Comparison of ENCODE assay signal across 9 mouse cellular contexts in the genomic region with DNA sequence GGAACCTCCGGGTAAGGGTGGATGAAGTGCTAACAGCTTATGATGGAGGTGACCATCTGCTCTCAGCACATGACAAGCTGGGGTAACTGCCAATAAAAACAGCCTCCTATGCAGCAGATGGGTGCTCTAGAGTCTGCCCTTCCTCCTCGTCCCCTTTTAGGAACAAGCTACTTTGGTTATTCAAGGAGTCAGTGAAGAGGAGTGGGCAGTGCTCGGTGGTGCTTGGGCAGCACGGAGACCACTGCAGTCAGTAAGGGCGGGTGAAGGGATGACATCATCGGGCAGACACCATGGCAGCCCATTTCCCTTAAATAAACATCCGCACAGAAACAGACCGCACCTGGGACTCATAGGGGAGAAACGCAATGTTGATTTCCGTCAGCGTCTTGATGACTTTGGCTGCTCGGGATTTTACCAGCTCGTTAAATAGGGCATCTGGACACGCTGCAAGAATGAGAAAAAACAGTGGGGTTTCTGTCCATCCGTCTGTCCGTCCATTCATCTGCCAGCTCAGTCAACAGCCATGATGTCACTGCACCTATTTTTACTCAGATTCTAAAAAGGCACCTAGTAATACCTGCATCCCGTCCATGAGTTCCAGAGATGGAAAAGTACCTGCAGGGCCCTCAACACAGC. TPM values are rescaled to one million over a fixed set of nuclear protein-coding genes. Genes with fewer than 3 reads are reported as not detected.
DNase-seq lines count a peak whose midpoint lies in the region; ATAC-seq lines count a peak whose summit lies in the region.
"Had no signal": no experiment of that assay in that cellular context is flagged by ENCODE, and none has a peak within 500 bp of the region (broad histone marks: within the 10 kb centered on the region; RNA-seq: fewer than 3 reads in every experiment).

No protein-coding gene starts in this region.

- H3K4me2 ChIP-seq in forebrain, embryonic 11.5 days (ENCODE audit: low read depth, low read length, severe bottlenecking), result no peak overlapping the region
- H3K4me2 ChIP-seq in liver, embryonic 12.5 days, result no peak overlapping the region
- H3K4me2 ChIP-seq: heart, embryonic 15.5 days had no signal

- H3K9ac ChIP-seq in forebrain, embryonic 11.5 days (ENCODE audit: low read length), result no peak overlapping the region
- H3K9ac ChIP-seq in liver, embryonic 12.5 days, result no peak overlapping the region
- H3K9ac ChIP-seq: heart, embryonic 15.5 days had no signal

- H3K27me3 ChIP-seq in forebrain, embryonic 11.5 days (ENCODE audit: control insufficient read depth, insufficient read depth, low read length), result no peaks in the 10 kb centered on the region
- H3K27me3 ChIP-seq in liver, embryonic 12.5 days (replicated peaks), result no peaks in the 10 kb centered on the region
- H3K27me3 ChIP-seq: heart, embryonic 15.5 days had no signal

- no peak for ATAC-seq in forebrain, embryonic 11.5 days (replicated peaks; ENCODE audit: low FRiP score)
- no peak for ATAC-seq in liver, embryonic 12.5 days

- H3K9me3 ChIP-seq in forebrain, embryonic 11.5 days (ENCODE audit: control insufficient read depth, low read length), result no peaks in the 10 kb centered on the region
- H3K9me3 ChIP-seq in liver, embryonic 12.5 days (replicated peaks), result no peaks in the 10 kb centered on the region
- H3K9me3 ChIP-seq: heart, embryonic 15.5 days had no signal

- H3K4me1 ChIP-seq in forebrain, embryonic 11.5 days (replicated peaks; ENCODE audit: control insufficient read depth, insufficient read depth, low read length), result no peaks in the 10 kb centered on the region
- H3K4me1 ChIP-seq in liver, embryonic 12.5 days, result no peaks in the 10 kb centered on the region
- H3K4me1 ChIP-seq: heart, embryonic 15.5 days had no signal

- peak overlapping the region; percentile 12; the same call in 1 of the 2 replicates for H3K27ac ChIP-seq in forebrain, embryonic 11.5 days (ENCODE audit: low read depth, low read length)
- no peak overlapping the region for H3K27ac ChIP-seq in liver, embryonic 12.5 days
- H3K27ac ChIP-seq: heart, embryonic 15.5 days had no signal

- intact Hi-C loops in heart, postnatal 36 days (cut with DNase I), result no loop called here

- H3K36me3 ChIP-seq in forebrain, embryonic 11.5 days (ENCODE audit: control insufficient read depth, insufficient read depth, low read length), result no peaks in the 10 kb centered on the region; the same call in 1 of the 2 replicates
- H3K36me3 ChIP-seq in liver, embryonic 12.5 days, result 0 out of 2 replicates have a peak, but pooled peaks cover 5% of the 10 kb centered on the region

- DNase-seq in cerebellum, adult 11 months, result peak; percentile 81
- DNase-seq in forebrain, embryonic 11.5 days (ENCODE audit: low spot score), result no peak
- peak; percentile 40 to 46 for DNase-seq in layer of hippocampus, postnatal 10 days (ENCODE audit: low spot score in 2 of 2)
- peak; percentile 57 for DNase-seq in lung, postnatal 36 days
- DNase-seq in kidney, adult 11 months, result no peak
- DNase-seq in embryo, embryonic 9.5 days (ENCODE audit: extremely low spot score), result no peak
- no peak for DNase-seq in heart, postnatal 36 days

- 78% methylated on average over 17 of the region's 17 CpGs for WGBS in forebrain, embryonic 11.5 days
- WGBS in liver, embryonic 12.5 days (ENCODE audit: insufficient replicate concordance), result 67% methylated on average over 17 of the region's 17 CpGs

- H3K4me3 ChIP-seq in forebrain, embryonic 11.5 days (ENCODE audit: low read depth, low read length), result no peak overlapping the region
- no peak overlapping the region for H3K4me3 ChIP-seq in liver, embryonic 12.5 days
- H3K4me3 ChIP-seq: heart, embryonic 15.5 days had no signal

RNA-seq across cellular contexts. Expression of a gene that starts 30.0 kb away (rescaled TPM):
- polyA plus RNA-seq in forebrain, embryonic 11.5 days (2014; fragmentation: Nextera tagmentation; extraction: Ambion mirVana), result 44.0 and 44.6 TPM in 2 replicates
- 100 to 1,000 TPM; 525 to 547 TPM for total RNA-seq in layer of hippocampus, postnatal 10 days (2021)
- polyA plus RNA-seq in liver, embryonic 12.5 days (2016; fragmentation: Nextera tagmentation; extraction: Ambion mirVana), result 5.8 and 5.9 TPM in 2 replicates
- 10 to 100 TPM; 10.1 to 14.3 TPM for total RNA-seq in heart, postnatal 36 days (2021)

RNA-seq across cellular contexts. Expression of a gene that starts 32.8 kb away (rescaled TPM):
- polyA plus RNA-seq in forebrain, embryonic 11.5 days (2014; fragmentation: Nextera tagmentation; extraction: Ambion mirVana), result 0.33 and 0.87 TPM in 2 replicates
- total RNA-seq in layer of hippocampus, postnatal 10 days (2021), result under 1 TPM; 0.75 to 0.76 TPM
- 0.44 and 0.54 TPM in 2 replicates for polyA plus RNA-seq in liver, embryonic 12.5 days (2016; fragmentation: Nextera tagmentation; extraction: Ambion mirVana)
- total RNA-seq in heart, postnatal 36 days (2021), result not detected

RNA-seq across cellular contexts. Expression of a gene that starts 41.5 kb away (rescaled TPM):
- 3.3 and 4.6 TPM in 2 replicates for polyA plus RNA-seq in forebrain, embryonic 11.5 days (2014; fragmentation: Nextera tagmentation; extraction: Ambion mirVana)
- 10 to 100 TPM in 1 of 2 experiments, 1 to 10 TPM in 1; 5.4 to 11.5 TPM for total RNA-seq in layer of hippocampus, postnatal 10 days (2021)
- 3.3 and 3.5 TPM in 2 replicates for polyA plus RNA-seq in liver, embryonic 12.5 days (2016; fragmentation: Nextera tagmentation; extraction: Ambion mirVana)
- 1 to 10 TPM; 3.7 to 3.8 TPM for total RNA-seq in heart, postnatal 36 days (2021)

RNA-seq across cellular contexts. Expression of a gene that starts 41.6 kb away (rescaled TPM):
- polyA plus RNA-seq in forebrain, embryonic 11.5 days (2014; fragmentation: Nextera tagmentation; extraction: Ambion mirVana), result 0.80 and 0.84 TPM in 2 replicates
- under 1 TPM; 0.71 to 0.94 TPM for total RNA-seq in layer of hippocampus, postnatal 10 days (2021)
- 0.12 and 0.26 TPM in 2 replicates for polyA plus RNA-seq in liver, embryonic 12.5 days (2016; fragmentation: Nextera tagmentation; extraction: Ambion mirVana)
- under 1 TPM; 0.08 to 0.14 TPM for total RNA-seq in heart, postnatal 36 days (2021)

RNA-seq across cellular contexts. Expression of a gene that starts 58.9 kb away (rescaled TPM):
- 13.8 and 15.4 TPM in 2 replicates for polyA plus RNA-seq in forebrain, embryonic 11.5 days (2014; fragmentation: Nextera tagmentation; extraction: Ambion mirVana)
- 10 to 100 TPM; 22.6 to 26.3 TPM for total RNA-seq in layer of hippocampus, postnatal 10 days (2021)
- polyA plus RNA-seq in liver, embryonic 12.5 days (2016; fragmentation: Nextera tagmentation; extraction: Ambion mirVana), result 11.9 and 12.4 TPM in 2 replicates
- 10 to 100 TPM; 22.5 to 26.9 TPM for total RNA-seq in heart, postnatal 36 days (2021)

Comparison
In these comparisons a context has a peak if more than half of its experiments do, and no peak if none do; other contexts are left out.
1. DNase-seq: peak in cerebellum, adult 11 months (single experiment), layer of hippocampus, postnatal 10 days (2 of 2) and lung, postnatal 36 days (single experiment); none in forebrain, embryonic 11.5 days (single experiment), kidney, adult 11 months (single experiment), embryo, embryonic 9.5 days (single experiment) and heart, postnatal 36 days (0 of 2).
2. RNA of a gene that starts 30.0 kb away (total RNA-seq): 525 to 547 TPM in layer of hippocampus, postnatal 10 days; 10.1 to 14.3 TPM in heart, postnatal 36 days; every median in the first group is over 10 times any median in the second.